Mouse (Mus musculus) layer of hippocampus, postnatal 10 days (tissue): ENCODE results near the gene Nsdhl. TPM values are rescaled to one million over a fixed set of nuclear protein-coding genes. Genes with fewer than 3 reads are reported as not detected.

ENCODE experiments used
- DNase-seq, 2 experiments: peaks; one replicate each; pipeline ENCODE4 v3.0.0; 2021; ENCODE audit warnings: low spot score in 2 of 2
- microRNA-seq, 2 experiments: library from miRNA; unstranded; fragments of <30 nt; microRNA quantifications; one replicate each; pipeline ENCODE4 v1.2.0; 2021
- total RNA-seq, 2 experiments: library from RNA; stranded (reverse); gene quantifications; 2 replicates each; pipeline ENCODE4 v1.2.3; 2021

Gene Nsdhl
- total RNA-seq, 2 experiments from 2014 or later, result 51.7 to 52.8 TPM

DNA sequence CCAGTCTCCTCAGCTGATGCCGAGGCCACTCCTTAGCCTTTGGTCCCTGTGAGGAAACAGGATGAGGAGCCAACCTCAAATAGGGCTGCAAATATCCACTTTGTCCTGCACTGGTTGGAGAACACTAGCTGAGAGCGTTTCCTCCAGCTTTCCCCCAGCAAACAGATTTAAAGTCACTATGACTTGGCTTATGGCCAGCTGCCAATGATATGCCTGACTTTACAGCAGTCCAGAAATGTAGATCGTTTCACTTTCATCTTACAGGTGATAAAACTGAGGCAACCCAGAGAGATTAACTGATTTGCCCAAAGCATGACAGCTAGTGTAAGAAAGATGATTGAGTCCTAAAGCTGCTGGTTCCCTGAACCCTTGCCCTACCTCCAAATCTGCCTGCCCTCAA is 77.2 kb downstream of the Nsdhl start:
- no peak for DNase-seq

GRCm38 (mm10) chrX:73003110-73003509 is 84.8 kb downstream of the Nsdhl start:
- DNase-seq, result no peak

- no peak for DNase-seq
Observed at GRCm38 (mm10) chrX:73005678-73006077, 87.3 kb downstream of the Nsdhl start.

DNA sequence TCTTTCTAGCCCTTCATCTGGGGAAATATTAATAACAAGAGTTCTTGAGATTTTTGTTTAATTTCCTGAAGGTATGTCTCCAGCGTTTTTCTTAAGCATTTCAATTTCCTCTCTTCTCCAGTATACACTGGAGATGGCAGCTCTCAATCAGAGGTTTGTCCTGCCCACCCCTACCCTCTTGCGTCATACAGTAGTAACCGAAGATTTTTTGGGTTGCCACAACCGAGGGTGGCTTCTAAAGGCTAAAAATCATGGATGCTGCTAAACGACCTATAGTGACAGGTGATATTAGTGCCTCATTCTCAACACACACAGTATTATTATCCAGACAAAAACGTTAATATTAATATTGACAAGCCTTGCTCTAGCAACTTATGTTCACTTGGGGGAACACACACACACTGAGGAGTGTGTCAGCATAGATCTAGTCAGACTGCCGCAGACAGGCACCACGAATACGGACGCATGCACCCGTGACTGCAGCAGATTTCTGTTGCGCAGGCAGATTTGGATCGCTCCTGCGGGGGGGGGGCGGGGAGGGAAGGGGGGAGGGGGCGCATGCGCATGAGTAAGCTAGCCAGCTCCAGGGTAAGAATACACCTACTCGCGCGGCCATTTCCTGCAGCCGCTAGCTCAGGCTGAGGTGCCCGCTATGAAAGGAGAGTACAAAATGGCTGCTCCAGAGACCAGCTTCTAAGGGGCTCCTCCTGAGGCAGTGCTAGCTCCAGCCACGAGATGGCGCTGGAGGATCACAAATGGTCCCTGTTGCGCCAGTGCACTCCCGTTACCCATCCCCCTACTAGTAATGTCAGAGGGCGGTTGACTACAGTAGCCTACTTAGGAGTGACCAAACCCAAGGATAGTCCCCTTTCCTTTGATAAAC is 89.5 kb downstream of the Nsdhl start:
- peak; percentile 94 to 95 for DNase-seq

Small RNA genes lying within 50 kb of the gene (microRNA-seq; reads per million reads assigned to microRNA genes)
- 0 reads per million in 2 experiments for gene Mir2137

Other genes with a start within 250 kb of the Nsdhl start
- 1 to 10 TPM; 3.0 to 3.2 TPM for gene Gabrq, start 93.4 kb upstream of the Nsdhl start, total RNA-seq
- gene Cetn2, start 146 bp upstream of the Nsdhl start, total RNA-seq, result 10 to 100 TPM; 49.7 to 50.1 TPM
- gene Zfp185, start 68.8 kb downstream of the Nsdhl start, total RNA-seq, result 1 to 10 TPM; 1.0 to 1.7 TPM
- under 1 TPM; 0.65 to 0.80 TPM for gene Pnma5, start 118.5 kb downstream of the Nsdhl start, total RNA-seq
- 10 to 100 TPM; 25.5 to 28.1 TPM for gene Pnma3, start 146.2 kb downstream of the Nsdhl start, total RNA-seq
- gene Xlr4a, start 163.9 kb downstream of the Nsdhl start, total RNA-seq, result under 1 TPM in 1 of 2 experiments, not detected in 1; 0.32 TPM
- under 1 TPM; 0.62 to 0.80 TPM for gene Xlr3a, start 178.5 kb downstream of the Nsdhl start, total RNA-seq
- 1 to 10 TPM; 1.8 to 2.3 TPM for gene Gm14685, start 198.5 kb downstream of the Nsdhl start, total RNA-seq
- gene Xlr5b, start 230.2 kb downstream of the Nsdhl start, total RNA-seq, result not detected
- 1 to 10 TPM in 1 of 2 experiments, under 1 TPM in 1; 0.48 to 2.1 TPM for gene DXBay18, start 230.9 kb downstream of the Nsdhl start, total RNA-seq